Mouse (Mus musculus) cerebellum, adult 2 months (tissue): ENCODE data around the gene Gm11020. TPM values are rescaled to one million over a fixed set of nuclear protein-coding genes. Genes with fewer than 3 reads are reported as not detected.
A peak's percentile ranks its signal among the peaks of the same experiment; 100 is the strongest.
"Not testable (repeated sequence)": the region's sequence is repeated elsewhere in the genome, so short reads cannot be mapped to it uniquely, and the experiment has no call there.

Experiments used
- DNase-seq, 2 experiments: peaks; one replicate each; pipeline ENCODE4 v3.0.0; 2021
- H3K27ac ChIP-seq: fragments of 200-500 bp; 2 replicates; pipeline ENCODE4 v1.5.1; 2012; ENCODE audit warnings: low read length, control low read depth, inconsistent platforms; ENCODE audit not compliant: insufficient read depth
- H3K27me3 ChIP-seq: fragments of 200-500 bp; 2 replicates; pipeline ENCODE4 v1.6.1; 2012; ENCODE audit warnings: inconsistent platforms, mild to moderate bottlenecking, low read length, moderate library complexity; ENCODE audit not compliant: control insufficient read depth, insufficient read depth
- H3K4me1 ChIP-seq: fragments of 200-500 bp; 2 replicates; pipeline ENCODE4 v1.6.1; 2011; ENCODE audit warnings: low read length; ENCODE audit not compliant: control insufficient read depth, insufficient read depth
- H3K4me3 ChIP-seq: fragments of 200-500 bp; replicated peaks from 2 replicates; pipeline ENCODE3; 2011; ENCODE audit warnings: mild to moderate bottlenecking, low read depth, low read length, control low read depth; ENCODE audit not compliant: insufficient read depth
- CTCF ChIP-seq: fragments of 200-500 bp; IDR thresholded peaks from 2 replicates; pipeline ENCODE4 v1.5.1; 2011; ENCODE audit warnings: low read depth, mild to moderate bottlenecking, control low read depth, low read length, moderate library complexity, borderline replicate concordance; ENCODE audit not compliant: insufficient read depth
- POLR2A ChIP-seq: fragments of 200-500 bp; IDR thresholded peaks from 2 replicates; pipeline ENCODE4 v1.6.1; 2011; ENCODE audit warnings: low read length, control low read depth, borderline replicate concordance; ENCODE audit not compliant: insufficient read depth
- WGBS: fragments of 180-500 bp; shearing (Covaris S2); methylation state at CpG from one replicate; pipeline ENCODE4 v1.1.7; 2018; 5-methylcytosine and 5-hydroxymethylcytosine counted together
- polyA plus RNA-seq: library from polyadenylated mRNA; depleted of rRNA; stranded (reverse); fragments of >200 nt; gene quantifications from 2 replicates; pipeline ENCODE4 v1.2.3, GENCODE M21; 2012; rRNA removed

The Gm11020 gene
- polyA plus RNA-seq: not detected in 2 replicates

DNA sequence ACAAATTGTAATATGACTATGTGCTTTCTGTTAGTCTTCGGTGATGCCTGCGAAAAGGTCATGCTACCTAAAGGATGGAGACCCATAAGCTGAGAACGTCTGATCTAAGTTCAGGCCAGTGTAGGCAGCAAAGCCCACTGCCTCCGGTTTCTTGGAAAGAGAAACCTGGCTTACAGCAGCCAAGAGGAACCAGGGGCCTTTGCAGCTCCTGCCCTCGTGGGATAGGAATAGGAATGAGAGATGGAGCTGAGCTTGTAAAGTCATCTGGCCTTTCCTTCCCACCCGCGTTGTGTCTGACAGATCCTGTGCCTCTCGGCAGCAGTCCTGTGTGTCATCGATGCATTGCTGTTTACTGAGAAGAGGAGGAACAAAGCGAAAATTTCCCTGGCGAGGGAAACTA is at the start of gene Gm11020:
TSS of gene Gm11020 (plus strand) at position 301 of the 400 bp plus-strand sequence.
- H3K4me1 ChIP-seq, H3K27me3 ChIP-seq, H3K4me3 ChIP-seq, H3K27ac ChIP-seq, DNase-seq: not testable (repeated sequence)
- WGBS: 79% methylated on average over 11 of the region's 11 CpGs

DNA sequence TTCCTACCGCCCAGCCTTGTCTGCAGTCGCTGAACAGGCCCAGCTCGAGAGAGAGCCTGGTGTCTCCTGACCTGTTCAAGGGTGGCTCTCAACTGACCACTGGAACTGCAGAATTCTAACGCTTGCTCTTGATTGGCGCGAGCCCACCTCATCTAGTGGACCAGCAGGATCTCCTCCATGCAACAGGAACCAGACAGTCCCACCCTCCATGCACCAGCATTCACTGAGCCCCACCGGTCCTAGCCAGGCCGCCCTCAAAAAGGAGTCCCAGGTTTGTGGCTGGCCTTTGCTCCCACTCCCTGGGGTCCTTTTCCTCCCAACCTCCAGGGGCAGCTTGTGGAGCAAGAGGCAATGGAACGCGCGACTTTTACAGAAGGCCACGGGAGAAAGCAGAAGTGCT is 28.3 kb upstream of the Gm11020 start, which contains the start of gene Cmtm2a:
TSS of gene Cmtm2a (minus strand) at position 101 of the 400 bp plus-strand sequence.
- H3K4me1 ChIP-seq, H3K27ac ChIP-seq, H3K27me3 ChIP-seq, DNase-seq, H3K4me3 ChIP-seq: not testable (repeated sequence)
- WGBS: 84% methylated on average over 12 of the region's 12 CpGs

DNA sequence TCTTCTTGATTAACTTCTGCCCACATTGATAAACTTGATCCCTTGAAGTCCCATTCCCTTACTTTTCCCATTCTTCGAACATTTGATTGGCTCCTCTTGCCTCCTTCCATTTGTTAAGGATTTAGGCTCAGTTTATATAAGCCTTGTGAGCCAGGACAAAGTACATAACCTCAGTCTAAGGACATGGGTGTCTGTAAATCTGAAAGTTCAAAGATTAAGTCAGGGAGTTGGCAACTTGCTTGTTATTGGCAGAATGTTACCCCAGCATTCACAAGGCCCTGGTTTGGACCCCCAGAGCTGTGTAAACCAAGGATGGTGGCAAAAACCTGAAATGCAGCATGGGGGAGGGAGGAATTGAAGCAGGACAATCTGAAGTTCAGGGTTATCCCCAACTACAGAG is 27.0 kb upstream of the Gm11020 start:
- 92% methylated on average over 1 of the region's 1 CpGs for WGBS

DNA sequence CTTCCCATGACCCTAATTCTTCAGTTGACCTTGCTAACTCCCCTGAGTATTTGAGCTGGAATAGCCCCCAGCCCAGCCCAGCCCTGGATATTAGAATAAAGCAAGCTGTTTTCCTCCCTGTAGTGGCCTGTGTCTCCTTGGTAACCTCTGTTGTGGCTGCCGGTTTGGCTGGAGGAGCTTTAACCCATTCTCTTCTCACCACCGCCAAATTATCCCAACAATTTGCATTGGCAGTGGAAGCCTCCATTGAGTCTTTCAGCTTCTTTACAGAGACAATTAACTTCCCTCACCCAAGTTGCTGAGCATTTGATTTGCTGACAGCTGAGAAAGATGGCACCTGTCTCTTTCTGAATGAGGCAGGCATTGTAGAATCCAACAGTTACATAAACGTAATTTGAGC is 19.8 kb upstream of the Gm11020 start:
- H3K27me3 ChIP-seq, H3K4me1 ChIP-seq, DNase-seq, H3K27ac ChIP-seq, H3K4me3 ChIP-seq: not testable (repeated sequence)
- 22% methylated on average over 3 of the region's 3 CpGs for WGBS

More for the DNA sequence above, 27.0 kb upstream of the Gm11020 start:
- no peak overlapping the region for H3K27ac ChIP-seq
- TF ChIP-seq CTCF (no peak), POLR2A (no peak)
- no peaks in the 10 kb centered on the region for H3K4me1 ChIP-seq
- no peak overlapping the region for H3K4me3 ChIP-seq
- H3K27me3 ChIP-seq: no peaks in the 10 kb centered on the region
- DNase-seq: no peak

DNA sequence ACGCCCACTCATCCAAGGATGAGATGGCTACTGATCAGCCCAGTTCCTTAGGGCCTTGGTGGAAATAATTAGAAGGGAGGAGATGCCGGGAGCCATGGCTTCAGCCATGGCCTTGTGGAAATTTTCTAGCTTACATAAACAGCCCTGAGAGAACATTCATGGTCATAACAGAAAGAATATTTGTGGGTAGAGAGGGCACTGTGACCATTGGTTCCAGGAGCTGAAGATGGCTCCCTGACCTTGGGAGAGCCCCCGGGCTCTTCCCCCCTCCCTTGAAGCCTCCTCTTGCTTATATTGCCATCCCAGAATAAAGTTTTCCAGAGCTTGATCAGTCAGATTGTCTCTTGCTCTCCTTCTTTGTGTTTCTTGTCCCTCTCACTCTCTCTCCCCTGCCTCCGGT is 18.8 kb upstream of the Gm11020 start:
- not testable (repeated sequence) for DNase-seq, H3K4me1 ChIP-seq, H3K27ac ChIP-seq, H3K4me3 ChIP-seq, H3K27me3 ChIP-seq
- 89% methylated on average over 4 of the region's 4 CpGs for WGBS

DNA sequence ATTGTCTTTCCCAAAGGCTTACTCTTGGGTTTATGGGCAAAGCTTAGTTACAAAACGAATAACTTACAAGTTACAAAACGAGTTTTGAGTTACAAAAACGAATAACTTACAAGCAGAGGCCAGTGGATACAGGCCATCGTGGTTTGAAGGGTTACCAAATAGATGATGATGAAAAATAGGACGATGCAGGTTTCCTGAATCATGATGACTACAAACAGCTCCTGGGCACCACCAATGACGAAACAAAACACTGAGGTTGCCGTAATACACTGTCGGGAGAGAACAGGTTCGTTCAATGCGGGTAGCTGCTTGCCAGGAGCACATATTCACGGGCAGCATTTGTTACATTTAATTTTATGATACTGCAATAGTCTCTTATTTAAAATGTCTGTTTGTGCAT is 16.4 kb upstream of the Gm11020 start:
- 89% methylated on average over 11 of the region's 11 CpGs for WGBS
- Histone ChIP-seq H3K4me1 (peaks cover 2% of the 10 kb centered on the region; the same call in 1 of the 2 replicates), H3K27ac (no peak overlapping the region), H3K4me3 (no peak overlapping the region), H3K27me3 (no peaks in the 10 kb centered on the region)
- TF ChIP-seq POLR2A: no peak
- no peak for DNase-seq

DNA sequence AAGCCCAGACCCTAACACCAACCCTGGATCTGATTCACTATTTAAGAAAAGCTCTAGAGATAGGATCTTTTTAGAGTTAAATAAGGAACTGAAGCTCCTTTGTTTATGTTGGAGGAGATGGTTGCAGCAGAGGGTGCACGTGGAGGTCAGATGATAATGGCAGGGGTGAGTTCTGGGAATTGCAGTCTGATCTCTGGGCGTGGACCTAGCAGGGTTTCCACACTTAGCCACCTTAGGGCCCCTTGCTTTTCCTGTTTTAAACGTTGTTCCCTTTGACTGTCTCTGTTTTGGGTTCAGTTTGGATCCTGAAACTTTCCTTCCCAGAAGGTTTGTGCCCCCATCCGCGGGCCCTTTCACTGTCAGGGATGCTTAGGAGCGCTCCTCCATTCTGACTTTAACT is 13.0 kb upstream of the Gm11020 start:
- 79% methylated on average over 6 of the region's 6 CpGs for WGBS
- H3K27me3 ChIP-seq, DNase-seq, H3K4me1 ChIP-seq, H3K27ac ChIP-seq, H3K4me3 ChIP-seq: not testable (repeated sequence)

DNA sequence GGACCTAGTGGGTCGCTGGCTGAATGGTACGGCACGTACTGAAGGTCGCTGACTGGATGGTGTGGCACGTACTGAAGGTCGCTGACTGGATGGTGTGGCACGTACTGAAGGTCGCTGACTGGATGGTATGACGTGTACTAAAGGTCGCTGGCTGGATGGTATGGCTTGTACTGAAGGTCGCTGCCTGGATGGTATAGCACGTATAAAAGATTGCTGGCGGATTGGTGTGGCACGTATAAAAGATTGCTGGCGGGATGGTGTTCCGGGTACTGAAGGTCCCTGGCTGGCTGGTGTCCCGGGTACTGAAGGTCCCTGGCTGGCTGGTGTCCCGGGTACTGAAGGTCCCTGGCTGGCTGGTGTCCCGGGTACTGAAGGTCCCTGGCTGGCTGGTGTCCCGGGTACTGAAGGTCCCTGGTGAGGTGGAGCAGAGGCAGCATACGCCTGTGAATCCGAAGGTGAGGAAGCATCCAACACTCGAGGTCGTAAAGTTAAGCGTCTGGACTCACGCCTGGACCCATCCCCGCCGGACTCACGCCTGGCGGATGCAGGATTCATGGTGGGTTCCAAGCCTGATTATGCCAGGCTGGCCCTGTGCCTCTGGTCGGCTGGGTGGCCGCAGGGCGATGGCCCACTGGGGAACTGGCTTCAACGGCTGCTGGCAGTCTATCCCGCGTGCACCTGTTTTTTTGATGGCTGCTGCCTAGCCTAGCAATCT is 11.8 kb upstream of the Gm11020 start, which contains the start of the genes Gm45711 and Cmtm1:
TSS of gene Gm45711 (minus strand) at position 641 of the 715 bp plus-strand sequence.
TSS of gene Cmtm1 (minus strand) at position 705 of the 715 bp plus-strand sequence.
- 12% methylated on average over 36 of the region's 36 CpGs for WGBS
- H3K27ac ChIP-seq: not testable (repeated sequence)
- peak; percentile 41 to 43 for DNase-seq

DNA sequence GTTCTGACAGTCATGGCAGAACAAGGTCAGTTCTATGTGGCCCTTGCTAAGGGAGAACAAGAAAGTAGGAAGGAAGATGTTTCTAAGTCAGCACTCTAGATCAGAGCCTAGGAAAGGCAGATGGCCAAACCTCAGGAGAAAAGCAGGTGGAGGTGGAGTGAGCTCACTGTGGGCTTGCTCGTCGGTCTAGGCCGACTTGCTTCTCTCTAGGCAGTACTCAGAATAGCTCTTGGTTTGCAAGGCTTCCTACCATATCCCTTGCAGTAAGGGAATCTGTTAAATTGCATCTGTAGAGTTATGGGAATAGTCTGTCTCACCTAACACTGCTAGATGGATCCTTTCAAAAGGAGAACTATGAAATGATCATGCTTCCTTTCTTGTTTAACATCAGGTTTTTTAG is 9.3 kb upstream of the Gm11020 start:
- 56% methylated on average over 3 of the region's 3 CpGs for WGBS
- not testable (repeated sequence) for H3K4me3 ChIP-seq, H3K4me1 ChIP-seq, DNase-seq, H3K27ac ChIP-seq, H3K27me3 ChIP-seq

More for the DNA sequence above, 11.8 kb upstream of the Gm11020 start, which contains the start of the genes Gm45711 and Cmtm1:
- not testable (repeated sequence) for H3K27me3 ChIP-seq, H3K4me1 ChIP-seq
- peak within 1 kb of the TSS; percentile 13 for H3K4me3 ChIP-seq
